Comparison of ENCODE assay signal across 10 mouse cellular contexts in genomic region chr4:59819054-59819472, GRCm38 (mm10). TPM values are rescaled to one million over a fixed set of nuclear protein-coding genes. Genes with fewer than 3 reads are reported as not detected.
DNase-seq lines count a peak whose midpoint lies in the region; ATAC-seq lines count a peak whose summit lies in the region.
"Had no signal": no experiment of that assay in that cellular context is flagged by ENCODE, and none has a peak within 500 bp of the region (broad histone marks: within the 10 kb centered on the region; RNA-seq: fewer than 3 reads in every experiment).

No protein-coding gene starts in this region.

- peaks cover 25% of the 10 kb centered on the region for H3K4me1 ChIP-seq in liver, embryonic 16.5 days (ENCODE audit: control insufficient read depth, low read depth, low read length)
- H3K4me1 ChIP-seq in embryonic facial prominence, embryonic 14.5 days (ENCODE audit: control insufficient read depth, insufficient read depth, low read length), result peaks cover 9% of the 10 kb centered on the region
- H3K4me1 ChIP-seq in neural tube, embryonic 15.5 days, result peaks cover 25% of the 10 kb centered on the region

- H3K9ac ChIP-seq in liver, embryonic 16.5 days (ENCODE audit: low read depth, low read length), result no peak overlapping the region
- H3K9ac ChIP-seq in embryonic facial prominence, embryonic 14.5 days (ENCODE audit: low read depth, low read length), result no peak overlapping the region
- no peak overlapping the region for H3K9ac ChIP-seq in neural tube, embryonic 15.5 days (replicated peaks)

- ATAC-seq in liver, embryonic 16.5 days (ENCODE audit: low read depth), result no peak
- ATAC-seq in embryonic facial prominence, embryonic 14.5 days (ENCODE audit: low read depth), result peak; percentile 17; the same call in 1 of the 2 replicates
- peak; percentile 28; the same call in 1 of the 2 replicates for ATAC-seq in neural tube, embryonic 15.5 days (ENCODE audit: low FRiP score)
- ATAC-seq: Patski had no signal

- DNase-seq in liver, result no peak
- no peak for DNase-seq in embryonic facial prominence, embryonic 14.5 days (ENCODE audit: low spot score)
- peak; percentile 54 to 70 for DNase-seq in kidney, adult 8-10 months
- DNase-seq in yolk sac, embryonic 10.5 days (ENCODE audit: low spot score), result no peak
- DNase-seq in left cerebral cortex, adult 18-20 months (ENCODE audit: low spot score in 2 of 2), result no peak
- no peak for DNase-seq in adrenal gland, adult 18-20 months (ENCODE audit: low spot score in 2 of 2)
- DNase-seq: gastrocnemius, postnatal 10 days had no signal

- WGBS in liver, embryonic 16.5 days (ENCODE audit: insufficient replicate concordance), result 27% methylated on average over 7 of the region's 7 CpGs
- WGBS in embryonic facial prominence, embryonic 14.5 days, result 58% methylated on average over 7 of the region's 7 CpGs
- 26% methylated on average over 7 of the region's 7 CpGs for WGBS in neural tube, embryonic 15.5 days

- H3K36me3 ChIP-seq in liver, embryonic 16.5 days (ENCODE audit: control insufficient read depth, insufficient read depth), result no peaks in the 10 kb centered on the region
- no peaks in the 10 kb centered on the region for H3K36me3 ChIP-seq in embryonic facial prominence, embryonic 14.5 days (ENCODE audit: control insufficient read depth, insufficient read depth, low read length)
- no peaks in the 10 kb centered on the region for H3K36me3 ChIP-seq in neural tube, embryonic 15.5 days

- H3K4me2 ChIP-seq in liver, embryonic 16.5 days (ENCODE audit: low read depth, low read length), result no peak overlapping the region
- H3K4me2 ChIP-seq in embryonic facial prominence, embryonic 14.5 days (ENCODE audit: low read depth, low read length), result no peak overlapping the region
- peak overlapping the region; percentile 9; the same call in 1 of the 2 replicates for H3K4me2 ChIP-seq in neural tube, embryonic 15.5 days

- H3K9me3 ChIP-seq in liver, embryonic 16.5 days (replicated peaks; ENCODE audit: control insufficient read depth, low read length), result no peaks in the 10 kb centered on the region
- no peaks in the 10 kb centered on the region for H3K9me3 ChIP-seq in embryonic facial prominence, embryonic 14.5 days (ENCODE audit: control insufficient read depth, low read length)
- H3K9me3 ChIP-seq in neural tube, embryonic 15.5 days (replicated peaks), result no peaks in the 10 kb centered on the region

- H3K4me3 ChIP-seq in liver, embryonic 16.5 days (ENCODE audit: low read depth, low read length), result no peak overlapping the region
- no peak overlapping the region for H3K4me3 ChIP-seq in embryonic facial prominence, embryonic 14.5 days (ENCODE audit: low read depth, low read length)
- no peak overlapping the region for H3K4me3 ChIP-seq in neural tube, embryonic 15.5 days (replicated peaks)

- no peaks in the 10 kb centered on the region for H3K27me3 ChIP-seq in liver, embryonic 16.5 days (ENCODE audit: control insufficient read depth, insufficient read depth, low read depth, low read length)
- H3K27me3 ChIP-seq in embryonic facial prominence, embryonic 14.5 days (replicated peaks; ENCODE audit: control insufficient read depth, insufficient read depth, low read length), result no peaks in the 10 kb centered on the region
- H3K27me3 ChIP-seq in neural tube, embryonic 15.5 days (replicated peaks), result no peaks in the 10 kb centered on the region
- H3K27me3 ChIP-seq: Patski had no signal

- peak overlapping the region; percentile 18; the same call in 1 of the 2 replicates for H3K27ac ChIP-seq in liver, embryonic 16.5 days (ENCODE audit: low read length)
- no peak overlapping the region for H3K27ac ChIP-seq in embryonic facial prominence, embryonic 14.5 days (replicated peaks; ENCODE audit: low read depth, low read length)
- H3K27ac ChIP-seq in neural tube, embryonic 15.5 days (replicated peaks), result peak overlapping the region; percentile 54

RNA-seq across cellular contexts. Expression of gene Snx30, which starts 13.4 kb away (rescaled TPM):
- 3.6 and 5.0 TPM in 2 replicates for polyA plus RNA-seq in liver, embryonic 16.5 days (2015; fragmentation: Nextera tagmentation; extraction: Ambion mirVana)
- 14.1 and 15.1 TPM in 2 replicates for polyA plus RNA-seq in embryonic facial prominence, embryonic 14.5 days (2014; fragmentation: Nextera tagmentation; extraction: Ambion mirVana)
- polyA plus RNA-seq in neural tube, embryonic 15.5 days (2015; fragmentation: Nextera tagmentation; extraction: Ambion mirVana), result 17.8 and 22.5 TPM in 2 replicates
- total RNA-seq in left cerebral cortex, adult 18-20 months (2021), result 10 to 100 TPM; 38.7 to 40.8 TPM
- total RNA-seq in adrenal gland, adult 18-20 months (2021), result 1 to 10 TPM; 4.1 to 5.1 TPM

RNA-seq across cellular contexts. Expression of gene Inip, which starts 17.7 kb away (rescaled TPM):
- 14.0 and 16.3 TPM in 2 replicates for polyA plus RNA-seq in liver, embryonic 16.5 days (2015; fragmentation: Nextera tagmentation; extraction: Ambion mirVana)
- 34.3 and 40.6 TPM in 2 replicates for polyA plus RNA-seq in embryonic facial prominence, embryonic 14.5 days (2014; fragmentation: Nextera tagmentation; extraction: Ambion mirVana)
- polyA plus RNA-seq in neural tube, embryonic 15.5 days (2015; fragmentation: Nextera tagmentation; extraction: Ambion mirVana), result 48.9 and 53.3 TPM in 2 replicates
- 10 to 100 TPM; 21.7 to 27.0 TPM for total RNA-seq in left cerebral cortex, adult 18-20 months (2021)
- total RNA-seq in adrenal gland, adult 18-20 months (2021), result 10 to 100 TPM; 17.5 to 17.6 TPM

Comparison
In these comparisons a context has a peak if more than half of its experiments do, and no peak if none do; other contexts are left out.
1. DNase-seq: peak in kidney, adult 8-10 months (2 of 2); none in liver (single experiment), embryonic facial prominence, embryonic 14.5 days (single experiment), yolk sac, embryonic 10.5 days (single experiment), left cerebral cortex, adult 18-20 months (0 of 2) and adrenal gland, adult 18-20 months (0 of 2).